Mouse (Mus musculus) spleen, embryonic (tissue): ENCODE data around the gene Nosip.

Experiments
- CTCF ChIA-PET: fragments of 350-600 bp; sonication (Branson Sonifier 250); formaldehyde crosslinking; loops from one replicate; lab custom pipeline; 2022; lab: Charles Lee

Nosip gene

DNA sequence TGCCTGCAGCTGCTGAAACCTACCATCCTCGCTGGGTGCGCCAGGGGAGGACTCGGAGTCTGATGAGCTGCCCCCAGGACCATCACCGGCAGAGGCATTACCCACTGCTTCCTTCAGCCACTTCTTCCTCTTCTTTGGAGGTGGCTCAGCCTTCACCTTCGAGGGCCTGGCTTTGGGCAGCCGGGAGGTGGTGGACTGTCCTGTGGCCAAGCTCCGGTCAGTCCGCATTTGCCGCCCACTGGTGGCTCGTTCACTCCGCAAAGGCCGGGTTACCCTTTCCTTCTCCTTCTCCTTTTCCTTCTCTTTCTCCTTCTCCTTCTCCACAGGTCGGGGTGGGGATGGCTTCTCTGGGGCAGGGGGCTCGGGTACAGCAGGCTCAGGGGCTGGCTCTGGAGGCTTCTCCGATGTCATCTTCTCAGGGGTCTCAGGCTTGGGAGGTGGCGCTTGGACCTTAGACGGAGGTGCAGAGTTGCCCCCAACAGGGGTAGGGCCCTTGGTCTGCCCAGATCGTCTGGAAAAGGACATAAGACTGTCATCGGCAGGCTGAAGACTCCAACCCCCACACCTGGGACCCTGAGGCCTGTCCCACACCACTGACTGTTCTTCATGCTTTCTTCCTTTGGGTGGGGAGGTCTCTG is 28.4 kb upstream of the Nosip start:
- CTCF ChIA-PET = interaction anchor here (0.5 kb wide), 1 partner anchor 441 kb away, joined by 3 read pairs; no protein-coding TSS in a partner anchor

DNA sequence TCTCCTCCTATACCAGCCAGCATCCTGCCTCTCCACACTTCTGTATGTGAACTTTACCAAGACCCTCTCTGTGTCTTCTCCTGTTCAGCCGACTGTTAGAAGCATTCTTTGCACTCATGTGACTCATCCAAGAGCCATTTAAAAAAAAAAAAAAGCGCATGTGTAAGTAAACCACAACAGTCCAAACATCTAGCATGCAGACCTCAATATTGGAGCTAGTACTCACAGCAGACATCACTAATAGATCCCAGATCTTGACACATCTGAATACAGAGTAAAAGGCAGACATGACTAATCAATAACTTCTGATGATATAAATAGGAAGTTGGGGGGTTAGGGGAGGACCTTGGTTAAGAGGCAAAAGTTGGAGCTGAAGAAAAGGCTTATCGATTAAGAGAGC is 26.6 kb upstream of the Nosip start:
- CTCF ChIA-PET = interaction anchor here (0.7 kb wide), 1 partner anchor 43 kb away, joined by 9 read pairs; no protein-coding TSS in a partner anchor

DNA sequence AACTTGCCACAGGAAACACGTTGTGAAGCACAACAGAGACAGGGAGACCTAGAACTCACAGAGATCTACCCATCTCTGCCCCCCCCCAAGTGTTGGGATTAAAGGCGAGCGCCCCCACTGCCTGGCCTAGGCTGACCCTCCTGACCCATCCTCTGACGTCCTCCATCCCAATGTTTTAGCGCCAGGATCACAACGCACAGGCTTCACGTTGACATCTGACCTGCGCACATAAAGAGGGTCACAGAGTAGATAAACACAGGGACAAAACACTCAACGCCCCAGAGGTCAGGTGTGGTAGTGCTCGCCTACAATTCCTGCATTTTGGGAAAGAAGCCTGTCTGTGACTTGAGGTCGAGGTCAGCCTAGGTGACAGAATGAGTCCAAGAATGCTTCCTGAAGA is 25.5 kb upstream of the Nosip start:
- CTCF ChIA-PET = interaction anchor here (0.6 kb wide), 1 partner anchor 241 kb away, joined by 6 read pairs; the partner anchor contains the start of gene Slc6a21

DNA sequence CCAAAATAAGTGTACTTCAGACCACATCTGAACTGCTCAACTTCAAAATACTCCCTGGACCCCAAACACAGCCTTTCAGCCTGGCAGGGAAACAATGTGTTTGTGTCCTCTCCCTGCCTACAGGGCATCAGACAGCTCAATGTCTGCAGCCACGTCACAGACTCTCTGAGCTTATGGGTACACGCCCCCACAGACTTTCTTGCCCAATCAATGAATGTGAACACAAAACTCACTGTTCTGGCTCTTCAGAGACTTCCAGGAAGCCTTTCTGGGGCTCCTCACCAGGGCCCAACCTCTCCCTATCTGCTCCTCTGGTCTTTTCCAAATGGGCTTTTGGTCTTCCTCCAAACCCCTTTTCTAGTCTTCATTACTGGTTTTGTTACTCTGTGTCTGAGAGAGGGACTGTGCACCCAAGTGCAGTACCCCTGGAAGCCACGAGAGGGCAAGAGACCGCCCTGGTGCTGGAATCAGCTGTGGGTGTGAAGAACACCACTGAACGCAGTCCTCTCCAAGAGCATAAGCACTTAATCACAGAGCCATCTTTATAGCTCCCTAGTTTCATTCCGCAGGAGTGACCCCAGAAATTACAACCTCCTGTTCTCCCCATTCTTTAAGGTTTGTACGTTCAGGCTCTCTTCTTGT is 24.4 kb upstream of the Nosip start:
- CTCF ChIA-PET = interaction anchor here (0.9 kb wide), 1 partner anchor 12 kb away, joined by 3 read pairs; no protein-coding TSS in a partner anchor

GRCm38 (mm10) chr7:45038411-45038810 is 23.8 kb upstream of the Nosip start:
- CTCF ChIA-PET = interaction anchor here (0.9 kb wide), 1 partner anchor 13 kb away, joined by 3 read pairs; no protein-coding TSS in a partner anchor

DNA sequence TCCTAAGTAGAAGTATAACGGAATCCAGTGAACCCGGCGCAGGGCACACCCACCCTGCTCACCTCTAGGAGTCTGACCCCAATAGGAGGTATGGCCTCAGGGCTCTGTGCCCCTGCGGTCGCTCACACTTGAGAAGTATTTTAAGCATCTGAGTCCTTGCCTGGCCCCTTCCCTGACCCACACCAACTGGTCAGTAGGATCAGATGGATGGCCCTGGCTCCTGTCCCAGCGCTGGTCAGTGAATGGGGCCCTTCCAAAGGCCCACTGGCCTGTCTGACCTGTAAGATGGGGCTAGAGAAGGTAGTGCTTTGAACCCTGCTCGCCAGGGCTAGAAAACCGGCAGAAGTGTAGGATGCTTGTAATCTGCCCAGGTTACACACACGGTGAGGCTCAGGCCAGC is 21.4 kb upstream of the Nosip start:
- CTCF ChIA-PET = no interaction called here

- CTCF ChIA-PET = no interaction called here
These were observed 18.9 kb upstream of the Nosip start for GRCm38 (mm10) chr7:45043307-45043706.

- CTCF ChIA-PET = no interaction called here
These were observed 16.5 kb upstream of the Nosip start for GRCm38 (mm10) chr7:45045741-45046140.

- CTCF ChIA-PET = no interaction called here
These were observed 15.3 kb upstream of the Nosip start for GRCm38 (mm10) chr7:45046853-45047350.

GRCm38 (mm10) chr7:45047491-45047890 is 14.7 kb upstream of the Nosip start:
- CTCF ChIA-PET = no interaction called here

GRCm38 (mm10) chr7:45048001-45048890 is 14.0 kb upstream of the Nosip start:
- CTCF ChIA-PET = no interaction called here

- CTCF ChIA-PET = no interaction called here
These were observed 13.1 kb upstream of the Nosip start for GRCm38 (mm10) chr7:45048923-45049657.

- CTCF ChIA-PET = interaction anchor here (0.7 kb wide), 1 partner anchor 13 kb away, joined by 4 read pairs; no protein-coding TSS in a partner anchor
These were observed 11.2 kb upstream of the Nosip start for GRCm38 (mm10) chr7:45050945-45051600.

DNA sequence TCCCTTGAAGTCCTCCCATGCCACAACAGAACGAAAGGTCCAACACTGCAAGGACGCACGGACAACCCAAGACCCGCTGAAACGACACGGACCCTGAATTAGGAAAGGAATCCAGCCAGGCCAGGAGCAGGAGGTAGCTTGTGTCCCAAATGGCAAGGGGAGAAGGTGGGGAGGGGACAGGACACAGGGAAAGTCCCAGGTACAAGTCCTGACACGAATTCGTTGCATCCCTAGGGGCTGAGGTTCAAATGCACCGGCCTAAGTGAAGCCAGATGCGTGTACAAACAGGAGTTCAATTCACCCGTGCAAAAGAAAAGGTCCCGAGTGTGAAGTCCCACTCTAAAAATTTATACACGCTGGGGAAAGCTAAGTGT is 10.6 kb upstream of the Nosip start:
- CTCF ChIA-PET = interaction anchor here (0.7 kb wide), 1 partner anchor 12 kb away, joined by 4 read pairs; no protein-coding TSS in a partner anchor

- CTCF ChIA-PET = interaction anchor here (0.6 kb wide), 1 partner anchor 179 kb away, joined by 4 read pairs; no protein-coding TSS in a partner anchor
These were observed 9.9 kb upstream of the Nosip start for GRCm38 (mm10) chr7:45052181-45052861.

- CTCF ChIA-PET = interaction anchor here (0.6 kb wide), 1 partner anchor 178 kb away, joined by 4 read pairs; no protein-coding TSS in a partner anchor
These were observed 9.4 kb upstream of the Nosip start, which contains the start of gene Prr12 for GRCm38 (mm10) chr7:45052862-45053116. TSS of gene Prr12 (minus strand) at chr7:45052881.

- CTCF ChIA-PET = no interaction called here
These were observed 8.9 kb upstream of the Nosip start for GRCm38 (mm10) chr7:45053117-45053930.

DNA sequence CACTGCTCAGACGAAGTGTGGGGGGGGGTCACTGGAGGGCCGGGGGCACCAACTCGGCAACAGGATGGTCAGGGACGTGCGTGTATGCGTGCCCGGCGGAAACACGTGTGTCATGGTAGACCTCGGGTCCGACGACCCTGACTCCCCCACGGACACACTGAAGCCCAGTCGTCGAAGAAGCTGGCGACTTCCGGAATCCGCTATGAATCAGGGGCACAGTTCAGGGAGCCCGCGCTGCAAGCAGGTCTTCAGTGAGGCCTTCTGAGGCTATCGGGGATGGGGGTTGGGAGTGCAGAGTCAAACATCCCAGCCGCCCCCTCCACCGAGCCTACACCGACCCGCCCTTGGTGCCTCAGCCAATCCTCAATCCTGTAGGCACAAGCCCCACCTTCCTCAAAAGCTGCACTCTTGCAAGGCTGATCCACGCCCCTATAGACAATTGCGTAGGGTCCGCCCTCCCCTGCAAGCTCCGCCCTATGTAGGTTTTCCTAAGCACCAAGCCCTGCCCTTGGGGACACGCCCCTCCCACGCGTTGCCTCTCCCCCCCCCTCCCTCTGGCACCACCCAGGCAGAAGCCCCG is 8.2 kb upstream of the Nosip start:
- CTCF ChIA-PET = no interaction called here
